Mouse (Mus musculus) limb, embryonic 14.5 days (tissue): ENCODE results near the gene Lpp. TPM values are rescaled to one million over a fixed set of nuclear protein-coding genes. Genes with fewer than 3 reads are reported as not detected.

ENCODE experiments used
- ATAC-seq: fragments of 200-750 bp; cut with Nextera tagmentation; 2 replicates; pipeline ENCODE4 v1.8.0; 2017; ENCODE audit warnings: low read depth, moderate number of reproducible peaks, moderate TSS enrichment; ENCODE audit not compliant: low FRiP score
- DNase-seq: peaks from one replicate; pipeline ENCODE4 v3.0.0-alpha.2; 2015; ENCODE audit warnings: low spot score
- H3K27ac ChIP-seq: fragments of 300-500 bp; sonication (generic); replicated peaks from 2 replicates; pipeline ENCODE4 v1.5.1; 2014; ENCODE audit warnings: low read depth, mild to moderate bottlenecking, low read length, moderate library complexity, mixed read lengths
- H3K27me3 ChIP-seq: fragments of 300-500 bp; sonication (generic); 2 replicates; pipeline ENCODE4 v1.6.1; 2014; ENCODE audit warnings: low read length, mixed read lengths; ENCODE audit not compliant: control insufficient read depth, insufficient read depth
- H3K36me3 ChIP-seq: fragments of 300-500 bp; sonication (generic); 2 replicates; pipeline ENCODE4 v1.6.1; 2014; ENCODE audit warnings: mild to moderate bottlenecking, low read length, moderate library complexity, mixed read lengths; ENCODE audit not compliant: control insufficient read depth, insufficient read depth
- H3K4me1 ChIP-seq: fragments of 300-500 bp; sonication (generic); 2 replicates; pipeline ENCODE4 v1.6.1; 2014; ENCODE audit warnings: antibody characterized with exemption, low read length, mixed read lengths; ENCODE audit not compliant: control insufficient read depth, insufficient read depth
- H3K4me2 ChIP-seq: fragments of 300-500 bp; sonication (generic); replicated peaks from 2 replicates; pipeline ENCODE4 v1.6.1; 2014; ENCODE audit warnings: low read depth, mild to moderate bottlenecking, low read length, moderate library complexity; ENCODE audit not compliant: severe bottlenecking
- H3K4me3 ChIP-seq: fragments of 300-500 bp; sonication (generic); replicated peaks from 2 replicates; pipeline ENCODE4 v1.5.1; 2014; ENCODE audit warnings: low read length
- H3K9ac ChIP-seq: fragments of 300-500 bp; sonication (generic); 2 replicates; pipeline ENCODE4 v1.6.1; 2014; ENCODE audit warnings: mild to moderate bottlenecking, low read depth, low read length, moderate library complexity; ENCODE audit not compliant: severe bottlenecking
- H3K9me3 ChIP-seq: fragments of 300-500 bp; sonication (generic); 2 replicates; pipeline ENCODE4 v1.6.1; 2016; ENCODE audit warnings: low read length; ENCODE audit not compliant: control insufficient read depth
- POLR2A ChIP-seq: fragments of 200-500 bp; IDR thresholded peaks from 2 replicates; pipeline ENCODE4 v1.8.0; 2012; ENCODE audit warnings: inconsistent platforms, mild to moderate bottlenecking, moderate library complexity, borderline replicate concordance; ENCODE audit not compliant: insufficient read depth, insufficient read length; ENCODE audit errors: extremely low read depth
- WGBS: fragments of 180-500 bp; shearing (Covaris S2); extraction: QIAGEN DNeasy Blood & Tissue Kit; methylation state at CpG from one replicate; pipeline ENCODE4 v1.1.7; 2014; 5-methylcytosine and 5-hydroxymethylcytosine counted together
- polyA plus RNA-seq, 2 experiments: library from polyadenylated mRNA; depleted of rRNA in 1 of 2; stranded (reverse) in 1 of 2; unstranded in 1 of 2; fragments of >200 nt; fragmentation: Nextera tagmentation in 1 of 2; extraction: Ambion mirVana in 1 of 2; gene quantifications; 2 replicates each; pipeline versions ENCODE4 v1.2.1 to v1.2.3; 2012 to 2014

Lpp gene
- polyA plus RNA-seq, 2 experiments, result 15.1 to 46.7 TPM

DNA sequence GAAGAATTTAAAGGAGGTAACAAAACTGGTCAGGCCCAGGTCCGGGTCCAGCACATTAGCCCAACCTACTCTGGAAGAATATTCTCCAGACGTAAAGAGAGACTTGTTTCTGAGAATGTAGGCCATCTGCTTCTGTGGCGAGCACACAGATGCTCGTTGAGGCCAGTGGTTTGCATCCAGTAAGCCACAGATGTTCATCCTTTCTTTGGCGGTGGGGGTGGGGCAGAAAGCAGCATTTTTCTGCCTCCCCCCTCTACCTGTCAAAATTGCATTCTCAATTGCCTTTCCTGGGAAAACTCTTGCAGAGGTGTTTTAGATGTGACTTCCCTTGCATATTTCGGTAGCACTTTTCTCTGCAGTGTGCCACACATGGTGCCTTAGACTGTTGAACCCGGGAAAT, 493.6 kb downstream of the Lpp start:
- no peak overlapping the region for H3K27ac ChIP-seq
- H3K4me2 ChIP-seq, result no peak overlapping the region
- DNase-seq, result no peak
- no peaks in the 10 kb centered on the region for H3K27me3 ChIP-seq
- no peak for TF ChIP-seq POLR2A
- 45% methylated on average over 7 of the region's 7 CpGs for WGBS
- H3K4me1 ChIP-seq, result peaks cover 5% of the 10 kb centered on the region; the same call in 1 of the 2 replicates
- ATAC-seq, result no peak
- no peak overlapping the region for H3K9ac ChIP-seq
- H3K9me3 ChIP-seq, result no peaks in the 10 kb centered on the region
- no peak overlapping the region for H3K4me3 ChIP-seq
- no peaks in the 10 kb centered on the region for H3K36me3 ChIP-seq

DNA sequence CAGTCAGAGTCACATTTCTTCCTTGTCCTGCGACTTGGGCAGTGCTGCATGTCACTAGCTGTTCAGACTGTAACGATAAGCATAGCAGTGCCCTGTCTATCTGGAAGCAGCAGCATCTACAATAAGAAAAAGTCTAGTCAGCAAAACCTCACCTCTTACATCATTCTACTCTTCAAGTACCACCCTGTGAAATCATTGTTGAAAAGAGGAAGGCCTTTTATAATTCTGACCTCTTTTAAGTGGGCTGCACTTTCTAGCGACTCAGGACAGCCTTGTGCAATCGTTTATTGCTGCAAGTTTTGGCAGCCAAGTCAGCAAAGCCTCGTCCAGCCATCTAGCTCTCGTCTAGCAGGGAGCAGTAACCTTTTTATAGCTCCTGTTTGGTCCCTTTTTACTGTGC, 498.1 kb downstream of the Lpp start:
- no peaks in the 10 kb centered on the region for H3K27me3 ChIP-seq
- no peak overlapping the region for H3K4me2 ChIP-seq
- H3K9ac ChIP-seq, result no peak overlapping the region
- H3K27ac ChIP-seq, result no peak overlapping the region
- no peak for TF ChIP-seq POLR2A
- peaks cover 3% of the 10 kb centered on the region; the same call in 1 of the 2 replicates for H3K4me1 ChIP-seq
- peaks cover 2% of the 10 kb centered on the region; the same call in 1 of the 2 replicates for H3K36me3 ChIP-seq
- H3K4me3 ChIP-seq, result no peak overlapping the region
- 31% methylated on average over 6 of the region's 6 CpGs for WGBS
- ATAC-seq (no peak), DNase-seq (no peak)
- no peaks in the 10 kb centered on the region for H3K9me3 ChIP-seq

DNA sequence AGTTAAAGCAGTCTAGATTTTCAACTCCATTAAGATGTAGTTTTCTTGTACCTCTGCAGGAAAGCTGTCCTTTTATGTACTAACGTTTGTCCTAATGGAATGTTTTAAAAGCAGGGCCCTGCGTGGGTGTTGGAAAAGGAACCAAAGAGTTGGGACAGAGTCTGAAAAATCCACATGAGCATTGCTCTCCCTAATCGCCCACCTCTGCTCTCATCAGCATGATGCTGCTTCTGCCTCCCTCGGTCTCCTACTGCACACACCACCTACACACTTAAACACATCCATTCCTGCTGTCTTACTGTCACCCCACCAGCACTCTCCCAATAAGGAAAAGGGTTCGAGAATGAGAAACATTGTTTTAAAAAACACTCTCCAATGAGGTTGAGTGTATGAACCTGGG, 501.9 kb downstream of the Lpp start:
- no peak overlapping the region for H3K27ac ChIP-seq
- no peak overlapping the region for H3K4me3 ChIP-seq
- no peak for ATAC-seq
- H3K9me3 ChIP-seq, result no peaks in the 10 kb centered on the region
- H3K4me1 ChIP-seq, result peaks cover 4% of the 10 kb centered on the region
- no peak overlapping the region for H3K4me2 ChIP-seq
- no peak overlapping the region for H3K9ac ChIP-seq
- H3K27me3 ChIP-seq, result no peaks in the 10 kb centered on the region
- no peak for DNase-seq
- peaks cover 2% of the 10 kb centered on the region; the same call in 1 of the 2 replicates for H3K36me3 ChIP-seq
- TF ChIP-seq POLR2A, result no peak
- WGBS, result 68% methylated on average over 5 of the region's 5 CpGs

DNA sequence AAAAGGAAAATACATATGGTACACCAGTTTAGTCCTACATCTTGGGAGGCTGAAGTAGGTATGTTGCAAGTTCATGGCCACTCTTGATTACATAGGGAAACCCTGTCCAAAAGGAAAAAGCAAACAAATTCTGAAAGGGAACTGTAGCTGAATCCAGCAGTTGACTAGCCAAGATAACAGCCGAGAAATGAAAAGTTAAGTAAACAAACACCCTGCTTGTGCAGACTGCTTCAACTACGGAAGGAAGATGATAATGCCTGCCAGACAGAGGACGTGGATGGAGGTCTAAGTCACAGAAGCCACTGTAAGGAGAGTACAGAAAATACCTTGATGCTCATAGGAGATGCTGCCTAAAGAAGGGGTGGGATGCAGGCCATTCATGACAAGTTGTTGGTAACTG, 504.3 kb downstream of the Lpp start:
- ATAC-seq, result no peak
- Histone ChIP-seq H3K27me3 (no peaks in the 10 kb centered on the region), H3K9ac (no peak overlapping the region), H3K4me1 (peaks cover 6% of the 10 kb centered on the region), H3K4me3 (no peak overlapping the region), H3K4me2 (no peak overlapping the region), H3K9me3 (no peaks in the 10 kb centered on the region), H3K27ac (no peak overlapping the region), H3K36me3 (no peaks in the 10 kb centered on the region)
- DNase-seq, result no peak
- TF ChIP-seq POLR2A, result no peak
- WGBS, result 81% methylated on average over 3 of the region's 3 CpGs

DNA sequence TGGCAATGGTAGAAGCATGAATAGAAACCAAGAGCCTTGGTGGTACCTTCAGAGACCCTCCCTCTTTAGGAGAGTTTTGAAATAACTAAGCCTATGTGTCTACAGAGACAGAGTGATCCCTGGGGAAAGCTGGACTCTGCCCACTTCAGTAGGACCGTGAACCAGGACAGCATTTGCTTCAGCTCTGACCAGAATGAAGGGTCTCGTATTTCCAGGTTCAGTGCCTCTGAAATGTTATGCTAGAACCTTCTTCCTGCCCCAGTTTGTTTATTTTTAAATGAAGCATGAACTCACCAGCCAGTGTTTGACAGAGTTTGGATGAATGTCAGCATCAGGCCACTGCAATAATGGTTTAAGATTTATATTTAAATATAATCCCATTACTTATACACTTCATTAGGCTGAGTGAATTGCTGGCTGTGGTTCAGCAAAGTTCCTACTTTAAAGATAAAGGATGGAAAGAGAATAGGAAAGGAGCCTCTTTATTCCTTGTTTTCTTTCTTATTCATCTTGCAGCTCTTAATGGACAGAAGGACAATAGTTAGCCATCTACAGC, 507.0 kb downstream of the Lpp start:
- Histone ChIP-seq H3K4me3 (no peak overlapping the region), H3K4me2 (no peak overlapping the region), H3K27ac (no peak overlapping the region), H3K27me3 (no peaks in the 10 kb centered on the region), H3K36me3 (no peaks in the 10 kb centered on the region), H3K9ac (no peak overlapping the region), H3K4me1 (peaks cover 6% of the 10 kb centered on the region), H3K9me3 (no peaks in the 10 kb centered on the region)
- no peak for TF ChIP-seq POLR2A
- DNase-seq, result no peak
- ATAC-seq, result no peak
- WGBS, result 54% methylated on average over 2 of the region's 2 CpGs
